Mouse (Mus musculus) left cerebral cortex, postnatal 4 days (tissue): ENCODE measurements at regions not wholly inside any gene's neighbourhood (a gene's known extent, or its start where the extent isn't known, plus 50 kb on each side); places are given as distances from the start of the nearest gene placed in this dataset.

ENCODE experiments used
- DNase-seq: peaks from one replicate; pipeline ENCODE4 v3.0.0-alpha.2; 2022
- intact Hi-C: fragments of 180-260 bp; cut with DNase I; formaldehyde crosslinking; loops from one replicate; pipeline ENCODE4 v1.15.1; 2025

GRCm38 (mm10) chr4:131660931-131661330 lies 177.2 kb downstream of the Ptpru start:
- intact Hi-C loops: no loop called here
- DNase-seq: peak; percentile 43

- no peak for DNase-seq
- intact Hi-C loops: no loop called here
Observed at GRCm38 (mm10) chr4:131671784-131672515, 166.1 kb downstream of the Ptpru start.

- DNase-seq: no peak
- intact Hi-C loops: no loop called here
Observed at GRCm38 (mm10) chr4:131677966-131678365, 160.1 kb downstream of the Ptpru start.

- DNase-seq: no peak
- intact Hi-C loops: no loop called here
Observed at GRCm38 (mm10) chr4:131683176-131683575, 154.9 kb downstream of the Ptpru start.

- intact Hi-C loops: no loop called here
- no peak for DNase-seq
Observed at GRCm38 (mm10) chr4:131685544-131685943, 152.5 kb downstream of the Ptpru start.

- DNase-seq: peak; percentile 44
- intact Hi-C loops: no loop called here
Observed at GRCm38 (mm10) chr4:131694232-131694631, 143.9 kb downstream of the Ptpru start.

GRCm38 (mm10) chr4:131695941-131696912 lies 141.9 kb downstream of the Ptpru start:
- intact Hi-C loops: no loop called here
- DNase-seq: no peak
